Mouse (Mus musculus) retina, adult 2 months (tissue): Measurements from ENCODE around the gene Gm3727.
"Not testable (repeated sequence)": the region's sequence is repeated elsewhere in the genome, so short reads cannot be mapped to it uniquely, and the experiment has no call there.

ENCODE experiments used
- DNase-seq: peaks from one replicate; pipeline ENCODE4 v3.0.0-alpha.2; 2012; ENCODE audit warnings: low read depth, low spot score

Gene Gm3727

DNA sequence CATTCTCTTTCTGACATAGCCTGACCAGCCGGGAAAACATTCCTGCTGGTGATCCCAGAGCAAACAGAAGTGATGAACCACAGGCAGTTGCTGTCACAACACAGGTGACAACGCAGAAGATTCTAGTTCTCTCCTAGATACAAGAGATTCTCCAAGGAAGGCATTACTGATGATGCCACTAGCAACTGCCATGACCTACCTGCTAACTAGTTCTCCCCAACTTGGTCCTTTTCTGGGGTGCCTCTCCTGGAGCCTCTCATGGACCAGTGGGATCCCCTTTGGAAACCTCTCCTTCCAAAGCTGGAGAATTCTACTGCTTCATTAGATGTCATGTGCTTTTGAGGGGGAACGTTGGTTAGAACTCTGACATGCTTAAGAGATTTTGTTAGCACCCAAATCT is at the start of gene Gm3727:
Gene Gm3727 (minus strand): TSS at position 101 of the 400 bp plus-strand sequence.
- DNase-seq: not testable (repeated sequence)

DNA sequence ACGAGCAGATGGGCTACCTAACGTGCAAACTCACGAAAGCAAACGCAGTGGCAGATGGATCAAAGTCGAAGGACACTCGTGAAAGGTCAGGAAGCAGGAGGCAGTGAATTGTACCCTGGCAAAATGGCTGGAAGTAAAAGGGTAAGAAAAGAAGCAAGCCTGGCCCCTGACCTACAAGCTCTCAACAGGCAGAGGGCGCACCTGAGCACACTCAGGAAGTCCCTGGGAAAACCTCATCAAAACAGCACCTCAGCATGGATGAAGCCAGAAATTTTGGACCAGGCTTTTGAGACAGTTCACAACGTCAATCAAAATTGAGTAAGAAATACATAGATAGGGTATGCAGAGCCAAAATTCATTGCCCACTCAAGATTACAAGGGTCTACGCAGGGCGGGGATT is 21.0 kb downstream of the Gm3727 start:
- not testable (repeated sequence) for DNase-seq
